25 mouse cellular contexts compared by ENCODE assay signal in genomic region chr1:35805546-35805945, GRCm38 (mm10).
DNase-seq lines count a peak whose midpoint lies in the region; ATAC-seq and TF ChIP-seq lines count a peak whose summit lies in the region.
"Had no signal": no experiment of that assay in that cellular context is flagged by ENCODE, and none has a peak within 500 bp of the region (broad histone marks: within the 10 kb centered on the region; RNA-seq: fewer than 3 reads in every experiment).

No protein-coding gene starts in this region.

- no peaks in the 10 kb centered on the region for H3K27me3 ChIP-seq in lung, embryonic 16.5 days (ENCODE audit: control insufficient read depth, insufficient read depth, low read depth, low read length)
- no peaks in the 10 kb centered on the region for H3K27me3 ChIP-seq in C2C12 (ENCODE audit: control insufficient read depth, insufficient read depth, insufficient read length)
- H3K27me3 ChIP-seq in limb, embryonic 12.5 days: no peaks in the 10 kb centered on the region
- H3K27me3 ChIP-seq: forebrain, embryonic 12.5 days; heart, embryonic 12.5 days; neural tube, embryonic 12.5 days had no signal

- peaks cover 5% of the 10 kb centered on the region; the same call in 1 of the 2 replicates for H3K4me1 ChIP-seq in lung, embryonic 16.5 days (replicated peaks; ENCODE audit: control insufficient read depth, insufficient read depth, low read length)
- H3K4me1 ChIP-seq in limb, embryonic 12.5 days (replicated peaks): peaks cover 20% of the 10 kb centered on the region

- no peak overlapping the region for H3K4me2 ChIP-seq in lung, embryonic 16.5 days (ENCODE audit: low read depth, low read length)
- H3K4me2 ChIP-seq in limb, embryonic 12.5 days: no peak overlapping the region
- H3K4me2 ChIP-seq: forebrain, embryonic 12.5 days; heart, embryonic 12.5 days; neural tube, embryonic 12.5 days had no signal

- no peaks in the 10 kb centered on the region for H3K36me3 ChIP-seq in lung, embryonic 16.5 days (ENCODE audit: control insufficient read depth, insufficient read depth, low read length)
- no peaks in the 10 kb centered on the region for H3K36me3 ChIP-seq in C2C12 (ENCODE audit: control insufficient read depth, insufficient read depth)
- H3K36me3 ChIP-seq in limb, embryonic 12.5 days: no peaks in the 10 kb centered on the region
- H3K36me3 ChIP-seq: forebrain, embryonic 12.5 days; G1E; heart, embryonic 12.5 days; neural tube, embryonic 12.5 days had no signal

- peak; percentile 42 for ATAC-seq in lung, embryonic 16.5 days (ENCODE audit: low read depth)
- peak; percentile 66 for ATAC-seq in limb, embryonic 12.5 days (ENCODE audit: insufficient number of reproducible peaks, insufficient read depth, low FRiP score, low TSS enrichment, low read depth)

- H3K4me3 ChIP-seq in gastrocnemius, adult 2 months: no peak overlapping the region
- no peak overlapping the region for H3K4me3 ChIP-seq in lung, embryonic 16.5 days (ENCODE audit: low read length)
- no peak overlapping the region for H3K4me3 ChIP-seq in C2C12 (ENCODE audit: insufficient read depth, poor library complexity, severe bottlenecking)
- H3K4me3 ChIP-seq in limb, embryonic 12.5 days (replicated peaks): no peak overlapping the region
- H3K4me3 ChIP-seq: forebrain, embryonic 12.5 days; heart, embryonic 12.5 days; layer of hippocampus, adult 2 months; neural tube, embryonic 12.5 days had no signal

- H3K79me2 ChIP-seq in C2C12 (ENCODE audit: control insufficient read depth, insufficient read depth): no peaks in the 10 kb centered on the region

- no peak overlapping the region for H3K27ac ChIP-seq in gastrocnemius, adult 2 months
- no peak overlapping the region for H3K27ac ChIP-seq in lung, embryonic 16.5 days (ENCODE audit: low read length)
- H3K27ac ChIP-seq in limb, embryonic 12.5 days: peak overlapping the region; percentile 47; the same call in 1 of the 2 replicates
- H3K27ac ChIP-seq: forebrain, embryonic 12.5 days; layer of hippocampus, adult 2 months; liver, embryonic 14.5 days; neural tube, embryonic 12.5 days had no signal

- 69% methylated on average over 3 of the region's 3 CpGs for WGBS in lung, embryonic 16.5 days
- WGBS in limb, embryonic 12.5 days: 61% methylated on average over 3 of the region's 3 CpGs

- peak; percentile 28 for DNase-seq in gastrocnemius, adult 2 months
- DNase-seq in gastrocnemius, postnatal 36 days: no peak
- DNase-seq in lung, adult 18-20 months: no peak
- no peak for DNase-seq in right cerebral cortex, adult 18-20 months
- no peak for DNase-seq in left cerebral cortex, postnatal 25 days (ENCODE audit: low spot score in 2 of 2)
- DNase-seq: adrenal gland, postnatal 14 days; cerebellum, adult 11 months; cerebellum, postnatal 10 days; heart, postnatal 14 days; kidney, adult 18-20 months; kidney, postnatal 14 days; lung, postnatal 36 days; right cerebral cortex, postnatal 14 days; spleen, adult 18-20 months; thymus, adult 18-20 months; thymus, postnatal 4 days had no signal

- H3K9me3 ChIP-seq in lung, embryonic 16.5 days (ENCODE audit: control insufficient read depth, low read length): no peaks in the 10 kb centered on the region
- no peaks in the 10 kb centered on the region for H3K9me3 ChIP-seq in limb, embryonic 12.5 days
- H3K9me3 ChIP-seq: forebrain, embryonic 12.5 days; G1E; neural tube, embryonic 12.5 days had no signal

- intact Hi-C loops in gastrocnemius, adult 2 months (cut with DNase I): no loop called here
- intact Hi-C loops in gastrocnemius, postnatal 36 days (cut with DNase I): no loop called here
- intact Hi-C loops in left cerebral cortex, postnatal 25 days (cut with DNase I): no loop called here

- TF ChIP-seq CTCF in gastrocnemius, adult 2 months (IDR thresholded peaks at IDR 0.05): no peak
- no peak for TF ChIP-seq CTCF in C2C12 (IDR thresholded peaks at IDR 0.05; ENCODE audit: control insufficient read depth, insufficient read depth, insufficient read length)

- no peak overlapping the region for H3ac ChIP-seq in C2C12 (ENCODE audit: control insufficient read depth, insufficient read length, low read depth)

- H3K9ac ChIP-seq in lung, embryonic 16.5 days (ENCODE audit: low read length): no peak overlapping the region
- no peak overlapping the region for H3K9ac ChIP-seq in limb, embryonic 12.5 days (replicated peaks)
- H3K9ac ChIP-seq: forebrain, embryonic 12.5 days; heart, embryonic 12.5 days; liver, embryonic 14.5 days; neural tube, embryonic 12.5 days had no signal

- no peaks in the 10 kb centered on the region for H3K79me3 ChIP-seq in C2C12 (ENCODE audit: low read depth)

TF ChIP-seq in C2C12, 6 proteins besides CTCF, POLR2A, EP300 and RAD21:
- TF ChIP-seq MYOD1 (IDR thresholded peaks at IDR 0.05; ENCODE audit: control insufficient read depth, insufficient read length, low read depth) (peak; percentile 2), CEBPB (IDR thresholded peaks at IDR 0.05; ENCODE audit: low read depth) (no peak)
